Mouse (Mus musculus) G1E (cell line): ENCODE results near the gene Pik3ip1.

Experiments used
- CTCF ChIP-seq: IDR thresholded peaks from 2 replicates; pipeline ENCODE4 v1.5.1; 2012; ENCODE audit warnings: low read depth, low read length, inconsistent platforms, mixed read lengths
- GATA1 ChIP-seq: IDR thresholded peaks from 2 replicates; pipeline ENCODE4 v1.6.1; 2012; ENCODE audit warnings: borderline replicate concordance, low read length, inconsistent platforms, mixed read lengths
- GATA2 ChIP-seq: IDR thresholded peaks from 2 replicates; pipeline ENCODE4 v1.6.1; 2012; ENCODE audit warnings: low read depth, low read length, inconsistent platforms, borderline replicate concordance
- POLR2AphosphoS5 ChIP-seq: IDR thresholded peaks from 2 replicates; pipeline ENCODE4 v1.6.1; 2012; ENCODE audit warnings: low read depth, low read length, inconsistent platforms; ENCODE audit not compliant: insufficient replicate concordance
- TAL1 ChIP-seq: conservative IDR thresholded peaks from 2 replicates; pipeline ENCODE4 v1.6.1; 2012; ENCODE audit warnings: low read depth, low read length, inconsistent platforms, mixed read lengths

- no peak for TF ChIP-seq CTCF
- no peak for TF ChIP-seq POLR2AphosphoS5
- no peak for TF ChIP-seq TAL1
- no peak for TF ChIP-seq GATA1
- TF ChIP-seq GATA2 = no peak
Observed at GRCm38 (mm10) chr11:3318286-3318685, 11.9 kb upstream of the Pik3ip1 start.
